Mouse (Mus musculus): Measurements from ENCODE around the gene Git2. TPM values are rescaled to one million over a fixed set of nuclear protein-coding genes. Genes with fewer than 3 reads are reported as not detected.

The Git2 gene
- total and polyA plus RNA-seq, 2 experiments from 2014 or later = 21.1 to 37.7 TPM

GRCm38 (mm10) chr5:114680676-114681285 is 94.5 kb downstream of the Git2 start:
- Histone ChIP-seq H3K4me1 (ENCODE audit: control insufficient read depth, insufficient read depth) (no peaks in the 10 kb centered on the region), H3K9ac (replicated peaks; ENCODE audit: low read depth, low read length) (no peak overlapping the region), H3K36me3 (replicated peaks; ENCODE audit: control insufficient read depth, insufficient read depth, low read length) (peaks cover 7% of the 10 kb centered on the region; the same call in 1 of the 2 replicates), H3K4me2 (ENCODE audit: low read depth, low read length) (no peak overlapping the region), H3K27ac (ENCODE audit: low read depth) (no peak overlapping the region; the same call in 1 of the 2 replicates), H3K9me3 (replicated peaks; ENCODE audit: control insufficient read depth, low read length) (no peaks in the 10 kb centered on the region), H3K4me3 (ENCODE audit: low read depth, low read length) (no peak overlapping the region), H3K27me3 (ENCODE audit: control insufficient read depth, insufficient read depth, low read length) (no peaks in the 10 kb centered on the region)
- TF ChIP-seq CTCF (IDR thresholded peaks at IDR 0.05; ENCODE audit: low read depth) (no peak), EP300 (IDR thresholded peaks at IDR 0.05; ENCODE audit: low read depth) (no peak)
- ATAC-seq (ENCODE audit: insufficient read depth, low read depth) (no peak), DNase-seq (ENCODE audit: low spot score) (peak; percentile 18)
- 65% methylated on average over 19 of the region's 19 CpGs for WGBS

- no peaks in the 10 kb centered on the region for H3K9me3 ChIP-seq (replicated peaks; ENCODE audit: control insufficient read depth, low read length)
- no peaks in the 10 kb centered on the region for H3K4me1 ChIP-seq (ENCODE audit: control insufficient read depth, insufficient read depth)
- no peak overlapping the region for H3K27ac ChIP-seq (ENCODE audit: low read depth)
- peaks cover 7% of the 10 kb centered on the region; the same call in 1 of the 2 replicates for H3K36me3 ChIP-seq (replicated peaks; ENCODE audit: control insufficient read depth, insufficient read depth, low read length)
- no peaks in the 10 kb centered on the region for H3K27me3 ChIP-seq (ENCODE audit: control insufficient read depth, insufficient read depth, low read length)
- 76% methylated on average over 17 of the region's 17 CpGs for WGBS
- no peak overlapping the region for H3K4me2 ChIP-seq (ENCODE audit: low read depth, low read length)
- H3K9ac ChIP-seq (replicated peaks; ENCODE audit: low read depth, low read length) = no peak overlapping the region
- no peak for TF ChIP-seq CTCF (IDR thresholded peaks at IDR 0.05; ENCODE audit: low read depth)
- TF ChIP-seq EP300 (IDR thresholded peaks at IDR 0.05; ENCODE audit: low read depth) = no peak
- ATAC-seq (ENCODE audit: insufficient read depth, low read depth) (no peak), DNase-seq (ENCODE audit: low spot score) (no peak)
- H3K4me3 ChIP-seq (ENCODE audit: low read depth, low read length) = no peak overlapping the region
Measured at GRCm38 (mm10) chr5:114679841-114680591, 95.3 kb downstream of the Git2 start.

Small RNA genes within 50 kb of the gene (microRNA-seq; reads per million reads assigned to microRNA genes)
- gene Mir7028 = not detected

Other genes with a start within 250 kb of the Git2 start
- 0.97 and 5.0 TPM in 2 replicates for gene Fam222a, start 207.5 kb downstream of the Git2 start, total RNA-seq (2014; rRNA removed; ENCODE audit: low replicate concordance)
- 0.97 and 1.3 TPM in 2 replicates for gene Fam222a, start 207.5 kb downstream of the Git2 start, polyA plus RNA-seq (2015; fragmentation: Nextera tagmentation; extraction: Ambion mirVana)
- 2.3 and 3.4 TPM in 2 replicates for gene Trpv4, start 117.1 kb downstream of the Git2 start, total RNA-seq (2014; rRNA removed; ENCODE audit: low replicate concordance)
- gene Trpv4, start 117.1 kb downstream of the Git2 start, polyA plus RNA-seq (2015; fragmentation: Nextera tagmentation; extraction: Ambion mirVana) = 0.87 and 0.93 TPM in 2 replicates
- gene Gltp, start 84.5 kb downstream of the Git2 start, total RNA-seq (2014; rRNA removed; ENCODE audit: low replicate concordance) = 26.2 and 45.3 TPM in 2 replicates
- gene Gltp, start 84.5 kb downstream of the Git2 start, polyA plus RNA-seq (2015; fragmentation: Nextera tagmentation; extraction: Ambion mirVana) = 32.0 TPM in 2 replicates
- 0.50 and 1.6 TPM in 2 replicates for gene Tchp, start 67.8 kb downstream of the Git2 start, total RNA-seq (2014; rRNA removed; ENCODE audit: low replicate concordance)
- 4.4 and 5.8 TPM in 2 replicates for gene Tchp, start 67.8 kb downstream of the Git2 start, polyA plus RNA-seq (2015; fragmentation: Nextera tagmentation; extraction: Ambion mirVana)
- 42.8 and 43.8 TPM in 2 replicates for gene Ankrd13a, start 840 bp downstream of the Git2 start, total RNA-seq (2014; rRNA removed; ENCODE audit: low replicate concordance)
- 19.7 and 23.8 TPM in 2 replicates for gene Ankrd13a, start 840 bp downstream of the Git2 start, polyA plus RNA-seq (2015; fragmentation: Nextera tagmentation; extraction: Ambion mirVana)
- 31.3 and 49.2 TPM in 2 replicates for gene 1500011B03Rik, start 48.0 kb upstream of the Git2 start, total RNA-seq (2014; rRNA removed; ENCODE audit: low replicate concordance)
- 35.3 and 37.2 TPM in 2 replicates for gene 1500011B03Rik, start 48.0 kb upstream of the Git2 start, polyA plus RNA-seq (2015; fragmentation: Nextera tagmentation; extraction: Ambion mirVana)
- gene 4930519G04Rik, start 78.1 kb upstream of the Git2 start, total RNA-seq (2014; rRNA removed; ENCODE audit: low replicate concordance) = not detected in 2 replicates
- gene 4930519G04Rik, start 78.1 kb upstream of the Git2 start, polyA plus RNA-seq (2015; fragmentation: Nextera tagmentation; extraction: Ambion mirVana) = not detected in 2 replicates
- gene Gm9936, start 83.2 kb upstream of the Git2 start, total RNA-seq (2014; rRNA removed; ENCODE audit: low replicate concordance) = not detected in 2 replicates
- not detected in 2 replicates for gene Gm9936, start 83.2 kb upstream of the Git2 start, polyA plus RNA-seq (2015; fragmentation: Nextera tagmentation; extraction: Ambion mirVana)
- gene Oasl2, start 121.4 kb upstream of the Git2 start, total RNA-seq (2014; rRNA removed; ENCODE audit: low replicate concordance) = 11.4 and 14.9 TPM in 2 replicates
- gene Oasl2, start 121.4 kb upstream of the Git2 start, polyA plus RNA-seq (2015; fragmentation: Nextera tagmentation; extraction: Ambion mirVana) = 6.5 and 9.2 TPM in 2 replicates
- gene Oasl1, start 147.7 kb upstream of the Git2 start, total RNA-seq (2014; rRNA removed; ENCODE audit: low replicate concordance) = 5.6 and 9.4 TPM in 2 replicates
- gene Oasl1, start 147.7 kb upstream of the Git2 start, polyA plus RNA-seq (2015; fragmentation: Nextera tagmentation; extraction: Ambion mirVana) = 0.68 and 0.69 TPM in 2 replicates
- gene 2210016L21Rik, start 166.6 kb upstream of the Git2 start, total RNA-seq (2014; rRNA removed; ENCODE audit: low replicate concordance) = 7.3 and 16.0 TPM in 2 replicates
- gene 2210016L21Rik, start 166.6 kb upstream of the Git2 start, polyA plus RNA-seq (2015; fragmentation: Nextera tagmentation; extraction: Ambion mirVana) = 32.2 and 32.6 TPM in 2 replicates
- not detected in 2 replicates for gene Hnf1a, start 195.6 kb upstream of the Git2 start, total RNA-seq (2014; rRNA removed; ENCODE audit: low replicate concordance)
- gene Hnf1a, start 195.6 kb upstream of the Git2 start, polyA plus RNA-seq (2015; fragmentation: Nextera tagmentation; extraction: Ambion mirVana) = not detected in 2 replicates
- gene Sppl3, start 235.6 kb upstream of the Git2 start, total RNA-seq (2014; rRNA removed; ENCODE audit: low replicate concordance) = 65.6 and 68.7 TPM in 2 replicates
- gene Sppl3, start 235.6 kb upstream of the Git2 start, polyA plus RNA-seq (2015; fragmentation: Nextera tagmentation; extraction: Ambion mirVana) = 6.8 and 7.2 TPM in 2 replicates